Mouse (Mus musculus) MEL-GATA-1-ER (cell line): ENCODE data around the gene Arfip1.

Experiments
- DNase-seq: peaks from one replicate; pipeline ENCODE4 v3.0.0-alpha.2; 2012; ENCODE audit warnings: low read depth; ENCODE audit errors: extremely low read depth

Arfip1 gene

GRCm38 (mm10) chr3:84492148-84492547 is 90.3 kb downstream of the Arfip1 start:
- no peak for DNase-seq

DNA sequence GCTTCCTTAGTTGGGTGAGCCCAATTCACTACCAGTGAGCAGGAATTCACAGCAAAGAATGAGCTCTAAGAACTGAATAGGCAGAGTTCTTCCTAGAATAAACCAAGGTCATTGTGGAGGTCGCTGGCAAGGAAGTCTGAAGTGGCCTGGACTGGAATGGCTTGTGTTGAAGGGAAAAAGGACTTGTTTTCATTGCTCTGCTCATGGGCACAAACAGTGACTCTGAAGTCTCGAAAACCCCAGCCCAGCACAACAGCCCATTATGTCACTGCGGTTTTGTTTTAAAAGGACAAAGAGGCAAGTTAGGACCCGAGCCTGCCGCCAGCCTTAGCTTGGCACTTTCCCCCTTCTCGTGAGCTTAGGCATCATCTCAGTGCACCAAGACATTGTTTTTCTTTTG is 93.7 kb downstream of the Arfip1 start:
- DNase-seq: no peak

- DNase-seq: no peak
Observed at GRCm38 (mm10) chr3:84484891-84485290, 97.5 kb downstream of the Arfip1 start.

GRCm38 (mm10) chr3:84484333-84484732 is 98.1 kb downstream of the Arfip1 start:
- DNase-seq: no peak

DNA sequence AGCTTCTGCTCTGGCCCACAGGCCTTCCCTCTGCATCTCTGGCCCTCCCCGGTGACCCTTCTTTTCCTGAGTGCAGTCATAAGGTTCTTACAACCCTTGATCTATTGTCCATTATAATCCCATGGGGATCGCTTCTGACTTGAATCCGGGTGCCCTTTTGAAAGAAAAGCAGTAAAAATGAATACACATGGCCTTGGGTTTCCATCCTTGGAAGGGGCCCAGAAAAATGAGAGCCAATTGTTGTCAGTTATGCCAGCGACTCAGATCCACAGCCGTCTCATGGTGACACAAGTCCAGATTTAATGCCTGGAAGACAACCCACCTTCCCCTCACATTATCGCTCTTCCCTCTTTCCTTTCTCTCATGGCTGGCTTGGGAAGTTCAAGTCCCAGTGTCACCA is 100.3 kb downstream of the Arfip1 start:
- no peak for DNase-seq

GRCm38 (mm10) chr3:84481104-84481503 is 101.3 kb downstream of the Arfip1 start:
- peak; percentile 71 for DNase-seq

DNA sequence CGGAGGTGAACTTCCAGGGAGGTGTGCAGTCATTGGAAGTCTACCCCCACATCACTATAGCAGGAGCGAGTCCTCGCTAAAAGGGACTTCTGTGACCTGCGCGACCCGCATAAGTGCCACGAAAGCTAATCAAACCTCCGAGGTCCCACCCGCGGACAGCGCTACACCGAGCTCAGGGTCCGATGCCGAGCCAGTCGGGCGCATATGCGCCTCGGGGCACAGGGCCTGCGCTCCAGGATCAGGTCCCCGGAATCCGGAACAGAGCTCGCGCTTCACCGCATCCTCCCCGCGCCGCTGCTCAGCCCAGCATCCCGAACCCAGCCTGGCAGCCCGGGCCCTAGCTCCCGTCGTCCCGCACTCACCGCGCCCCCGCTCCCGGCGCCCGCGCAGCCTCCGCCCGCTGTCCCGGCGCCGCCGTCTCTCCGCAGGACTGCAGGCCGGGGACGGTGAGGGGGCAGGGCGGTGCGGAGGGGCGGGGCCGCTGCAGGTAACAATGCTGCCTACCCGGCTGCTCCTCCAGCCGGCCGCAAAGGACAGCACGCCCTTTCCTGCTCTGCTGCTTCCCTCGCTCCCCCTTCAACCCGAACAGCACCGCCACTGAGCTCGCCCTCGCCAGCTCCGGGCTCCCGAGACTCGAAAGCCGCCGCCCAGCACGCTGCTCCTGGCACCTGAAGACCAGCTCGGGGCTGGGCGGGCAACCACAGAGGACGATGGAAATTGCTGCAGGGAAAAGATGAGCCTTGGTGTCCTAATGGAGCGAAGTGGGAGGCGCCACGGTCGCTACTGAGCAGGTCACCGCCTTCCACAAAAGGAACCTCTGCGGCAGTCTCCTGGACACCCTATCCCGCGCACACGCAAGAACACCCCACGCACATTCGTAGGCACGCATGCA is 102.2 kb downstream of the Arfip1 start, which contains the start of gene Fhdc1:
Fhdc1 (minus strand) TSS at position 424 of the 892 bp plus-strand sequence.
- no peak for DNase-seq

DNA sequence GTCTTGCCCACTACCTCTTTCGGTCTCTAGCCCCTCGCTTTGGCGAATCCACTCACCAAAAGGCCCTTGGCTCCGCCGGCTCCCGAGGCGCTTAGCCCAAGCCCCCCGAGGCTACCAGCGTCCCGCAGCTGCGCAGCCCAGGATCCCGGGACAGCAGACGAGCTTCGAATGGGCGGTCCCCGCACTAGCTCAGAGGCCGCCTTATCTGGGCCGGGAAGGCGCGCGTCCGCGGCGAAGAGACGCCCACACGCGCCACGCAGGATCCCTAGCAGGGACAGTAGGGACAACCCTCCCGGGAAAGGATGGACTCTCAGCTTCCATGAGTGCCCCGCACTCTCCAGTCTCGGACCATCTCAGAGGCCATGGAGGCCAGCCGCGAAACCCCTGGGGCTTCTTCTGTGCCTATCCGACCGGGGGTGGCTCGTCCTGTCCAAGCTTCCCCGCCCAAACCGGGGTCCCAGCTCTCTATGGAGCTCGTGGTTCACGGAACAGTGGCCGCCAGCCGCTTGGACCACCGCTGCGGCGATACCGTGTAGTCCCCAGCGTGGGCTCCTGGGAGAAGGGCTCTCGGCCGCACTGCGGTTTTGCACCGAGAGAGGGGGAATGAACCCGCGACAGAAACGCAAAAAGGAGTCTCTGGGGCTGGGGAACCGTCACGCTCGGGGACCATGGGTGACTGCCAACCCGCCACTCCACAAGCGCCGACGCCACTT is 103.0 kb downstream of the Arfip1 start:
- no peak for DNase-seq

GRCm38 (mm10) chr3:84478896-84479292 is 103.5 kb downstream of the Arfip1 start:
- no peak for DNase-seq

DNA sequence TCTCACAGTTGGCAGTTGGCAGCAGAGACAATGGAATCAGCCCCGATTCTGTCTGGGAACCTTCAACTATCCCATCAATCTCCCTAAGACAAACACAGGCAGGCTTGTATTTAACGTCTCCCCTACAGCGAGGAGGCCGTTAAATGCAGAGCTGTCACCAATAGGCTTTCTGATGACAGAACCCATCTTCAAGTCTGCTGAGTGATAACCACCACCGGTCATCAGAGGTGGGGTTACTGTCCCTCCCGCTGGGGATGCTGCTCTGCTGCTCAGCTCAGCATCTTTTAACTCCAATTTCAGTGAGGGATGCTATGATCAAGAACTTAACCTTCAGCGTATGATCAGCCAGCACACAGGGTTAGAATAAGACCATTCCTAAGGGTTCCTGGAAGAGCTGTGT is 104.2 kb downstream of the Arfip1 start:
- DNase-seq: no peak

DNA sequence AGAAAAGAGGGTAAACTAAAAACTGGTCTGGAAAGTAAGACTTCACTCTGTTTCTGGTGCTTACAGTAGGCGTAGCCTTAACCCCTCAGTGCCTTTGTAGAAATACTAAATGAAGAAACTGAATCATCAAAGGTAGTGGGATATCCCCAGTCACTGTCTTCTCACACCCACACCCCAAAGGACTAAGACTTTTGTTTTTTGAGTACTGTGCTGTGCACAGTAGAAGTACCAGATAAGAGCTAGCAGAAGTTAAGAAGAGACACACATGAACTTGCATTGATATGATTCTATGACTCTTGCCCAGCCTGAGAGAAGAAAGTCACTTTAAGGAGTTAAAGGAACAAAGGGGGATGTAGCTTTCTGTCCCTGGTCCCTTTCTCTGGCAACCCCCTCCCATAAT is 104.9 kb downstream of the Arfip1 start:
- peak; percentile 78 for DNase-seq

DNA sequence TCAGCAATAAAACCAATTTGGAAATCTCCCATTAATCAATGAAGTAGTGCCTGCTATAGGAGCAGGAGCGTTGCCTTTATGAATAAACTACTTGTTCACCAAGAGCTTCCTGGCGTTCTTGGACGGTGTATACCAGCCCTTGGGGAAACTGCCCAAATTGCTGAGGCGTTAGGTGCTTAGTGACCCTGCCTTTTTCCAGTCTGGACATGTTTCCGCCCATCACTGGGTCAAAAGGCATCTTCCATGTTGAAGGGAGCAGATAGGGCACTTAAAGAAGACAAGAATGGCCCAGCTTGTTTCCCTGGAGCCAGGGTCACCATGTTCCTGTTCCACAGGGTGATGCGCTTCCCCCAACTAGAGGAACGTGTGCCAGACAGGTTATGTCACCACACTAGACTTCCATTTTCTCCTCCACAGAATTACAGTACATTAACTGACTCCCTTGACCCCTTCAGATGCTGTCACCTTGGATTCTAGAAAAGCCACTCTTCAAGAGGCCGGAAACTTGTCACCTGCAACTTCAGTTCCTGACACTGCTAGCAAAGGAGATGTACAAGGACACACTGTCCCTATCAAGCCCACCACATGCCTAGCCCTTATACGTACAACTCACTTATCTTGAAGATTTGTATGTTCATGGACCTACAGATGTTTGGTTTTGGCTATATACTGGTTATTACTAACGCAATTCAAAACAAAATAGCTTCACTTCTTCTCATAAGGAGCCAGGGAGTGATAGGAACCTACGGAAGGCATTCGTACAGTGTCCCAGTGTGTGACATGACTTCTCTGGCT is 107.2 kb downstream of the Arfip1 start:
- no peak for DNase-seq

- DNase-seq: no peak
Observed at GRCm38 (mm10) chr3:84474398-84474797, 108.0 kb downstream of the Arfip1 start.

GRCm38 (mm10) chr3:84472955-84473354 is 109.5 kb downstream of the Arfip1 start:
- DNase-seq: no peak

- DNase-seq: no peak
Observed at GRCm38 (mm10) chr3:84472527-84472926, 109.9 kb downstream of the Arfip1 start.

- DNase-seq: peak; percentile 98
Observed at GRCm38 (mm10) chr3:84471146-84471545, 111.3 kb downstream of the Arfip1 start.

DNA sequence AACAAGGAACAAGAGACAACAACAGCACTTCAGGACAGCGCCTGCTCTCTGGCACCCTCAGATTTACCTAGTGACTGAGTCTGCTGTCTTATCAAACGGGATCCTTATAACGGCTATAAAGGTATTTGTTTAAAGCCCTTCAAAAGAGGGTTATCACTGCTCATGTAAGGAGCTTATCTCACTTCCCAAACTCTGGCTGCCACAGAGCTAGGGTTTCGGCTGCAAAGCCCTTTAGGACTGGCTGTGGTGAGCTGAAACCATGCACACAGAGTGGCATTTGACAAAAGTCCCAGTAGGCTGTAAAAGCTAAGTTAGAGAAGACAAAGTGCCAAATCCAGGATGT is 114.3 kb downstream of the Arfip1 start:
- DNase-seq: no peak

DNA sequence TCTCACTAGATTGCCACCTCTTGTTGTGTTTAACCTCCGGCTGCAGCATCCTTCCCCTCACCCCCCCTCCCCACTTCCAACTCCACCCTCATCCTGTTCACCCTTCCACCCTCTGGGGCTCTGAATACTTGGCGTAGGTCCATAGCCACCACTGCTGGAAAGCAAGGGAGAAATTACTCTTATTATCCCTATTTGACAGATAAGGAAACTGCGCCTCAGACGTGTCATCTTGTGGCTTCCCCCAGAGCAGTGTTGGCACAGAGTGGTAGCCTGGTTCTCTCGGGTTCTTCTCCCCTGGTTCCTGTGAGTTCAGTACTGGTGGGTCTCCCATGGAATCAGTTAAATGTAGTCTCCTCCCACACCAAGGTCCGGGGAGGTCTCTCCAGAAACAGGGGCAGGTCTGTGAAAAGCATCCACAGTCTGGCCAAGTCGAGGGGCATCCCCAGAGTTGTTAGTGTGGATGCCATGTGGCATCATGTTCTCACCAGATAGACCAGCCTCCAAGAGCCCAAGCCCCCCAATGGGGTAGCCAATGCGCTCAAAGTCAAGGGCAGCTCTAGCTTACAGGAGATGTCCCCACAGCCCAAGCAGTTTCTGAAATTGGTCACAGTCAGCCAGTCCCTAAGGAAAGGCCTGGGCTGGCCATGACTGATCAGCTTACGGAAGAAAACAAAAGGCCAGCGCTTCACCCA is 114.9 kb downstream of the Arfip1 start:
- DNase-seq: peak; percentile 84

GRCm38 (mm10) chr3:84465822-84466500 is 116.5 kb downstream of the Arfip1 start:
- DNase-seq: no peak

GRCm38 (mm10) chr3:84461687-84462086 is 120.7 kb downstream of the Arfip1 start:
- DNase-seq: no peak

- peak; percentile 92 for DNase-seq
Observed at GRCm38 (mm10) chr3:84460952-84461351, 121.5 kb downstream of the Arfip1 start.
